Mouse (Mus musculus) heart, adult 18-20 months (tissue): ENCODE data around the gene Nnat. TPM values are rescaled to one million over a fixed set of nuclear protein-coding genes. Genes with fewer than 3 reads are reported as not detected.
"Not testable (repeated sequence)": the region's sequence is repeated elsewhere in the genome, so short reads cannot be mapped to it uniquely, and the experiment has no call there.

Experiments
- DNase-seq, 2 experiments: peaks; one replicate each; pipeline ENCODE4 v3.0.0; 2021 to 2022; ENCODE audit warnings: mixed read lengths in 1 of 2
- total RNA-seq, 2 experiments: library from RNA; stranded (reverse); gene quantifications; 2 replicates each; pipeline ENCODE4 v1.2.3; 2021

Nnat gene
- total RNA-seq, 2 experiments from 2014 or later = 0.36 to 3.1 TPM

DNA sequence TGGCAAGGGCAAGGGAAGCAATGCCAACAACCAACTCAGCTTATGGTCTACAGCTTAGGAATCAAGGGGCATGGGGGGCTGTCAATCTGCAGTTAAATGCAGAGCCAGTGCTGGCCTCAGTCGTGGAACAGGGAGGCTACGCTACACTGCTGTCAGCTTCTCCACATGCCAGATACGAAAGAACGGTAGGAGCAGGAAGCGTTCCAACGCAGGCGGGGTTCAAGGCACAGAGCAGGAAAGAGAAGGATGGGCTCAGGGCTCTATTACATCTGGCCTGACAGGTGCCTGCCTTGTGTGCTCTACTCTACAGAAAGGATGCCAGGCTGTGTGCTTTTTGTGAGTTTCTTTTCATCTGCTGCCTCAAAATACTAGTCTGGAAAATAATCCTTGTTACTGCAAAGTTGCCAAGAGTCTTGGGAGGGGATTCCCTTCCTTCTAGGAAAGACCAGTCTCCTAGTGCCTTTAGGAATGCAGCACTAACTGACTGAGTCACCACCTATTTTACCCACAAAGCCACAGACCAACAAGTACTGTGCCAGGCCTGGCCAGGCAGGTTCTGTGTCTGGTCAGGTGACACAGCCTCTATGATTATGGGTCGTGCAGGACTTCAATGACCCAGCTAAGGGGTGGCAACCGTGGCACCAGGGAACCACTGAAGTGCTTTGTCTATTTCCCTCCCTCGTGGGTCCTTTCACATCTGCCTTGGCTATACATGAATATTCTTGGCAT, 7.6 kb upstream of the Nnat start:
- DNase-seq = no peak

DNA sequence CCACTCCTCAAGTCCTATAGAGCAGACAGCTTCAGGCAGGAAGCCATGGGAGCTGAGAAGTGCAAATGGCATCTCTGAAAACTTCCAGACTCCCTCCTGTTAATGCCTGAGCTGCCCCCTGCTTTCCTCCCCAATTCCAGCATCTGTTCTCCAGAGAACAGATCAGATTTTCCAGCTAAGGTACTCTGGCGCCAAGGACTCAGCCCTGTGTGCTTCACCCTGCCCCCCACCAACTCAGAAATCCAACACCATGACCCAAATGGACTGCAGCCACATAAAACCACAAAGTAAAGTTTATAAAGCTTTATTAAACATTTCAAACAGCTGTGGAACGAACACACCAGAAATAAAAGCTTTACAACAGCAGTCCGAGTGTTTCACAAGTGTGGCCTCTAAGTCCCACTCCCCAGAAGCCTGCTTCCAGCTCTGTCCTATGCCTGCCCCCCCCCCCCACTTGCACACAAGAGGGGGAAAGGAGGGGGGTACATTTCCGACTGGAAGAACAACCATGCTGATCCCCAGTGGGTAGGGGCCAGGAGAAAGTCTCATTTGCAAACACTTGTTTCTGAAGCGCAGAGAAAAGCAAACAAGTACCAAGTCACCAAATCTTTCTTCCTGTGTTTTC, 3.7 kb upstream of the Nnat start:
- no peak for DNase-seq

DNA sequence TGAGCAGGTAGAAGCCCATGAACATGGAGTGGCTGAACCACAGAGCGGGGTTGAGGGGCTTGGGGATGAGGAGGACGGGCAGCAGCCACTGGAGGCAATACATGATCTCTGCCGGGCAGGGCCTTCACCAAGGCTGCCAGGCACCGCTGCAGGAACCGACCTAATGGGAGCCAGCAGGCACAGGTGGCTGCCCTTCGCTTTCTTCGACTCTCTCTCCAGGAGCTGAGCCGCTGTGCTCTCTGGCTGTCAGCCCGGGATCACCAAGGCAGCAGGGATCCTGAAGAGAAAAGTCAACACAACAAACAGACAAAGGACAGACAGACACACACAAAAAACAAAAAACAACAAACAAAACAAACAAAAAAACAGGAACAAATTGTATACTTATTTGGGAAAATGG, 1.8 kb upstream of the Nnat start:
- DNase-seq = no peak

- DNase-seq = no peak
Measured at GRCm38 (mm10) chr2:157558520-157558919, 1.4 kb upstream of the Nnat start.

- no peak for DNase-seq
Measured at GRCm38 (mm10) chr2:157559440-157559839, 438 bp upstream of the Nnat start.

DNA sequence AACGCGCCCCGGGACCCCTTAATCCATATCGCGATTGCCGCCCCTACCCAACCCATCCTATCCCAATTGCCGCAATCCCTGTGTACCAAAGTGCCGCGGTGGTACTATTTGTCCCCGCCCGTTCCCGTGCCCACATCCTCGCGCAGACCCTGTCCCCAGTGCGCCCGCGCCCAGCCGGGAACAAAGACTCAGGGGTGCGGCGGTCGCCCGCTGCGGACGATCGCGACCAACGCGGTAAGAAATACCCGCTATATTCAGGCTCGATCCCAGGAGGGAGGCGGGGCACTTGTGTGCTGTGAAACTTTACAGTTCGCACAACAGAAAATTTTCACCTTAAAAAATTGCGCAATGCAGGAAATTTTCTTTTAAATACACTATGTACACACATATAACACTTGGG, 424 bp downstream of the Nnat start:
- no peak for DNase-seq

- peak; percentile 87 to 93 for DNase-seq
Measured at GRCm38 (mm10) chr2:157561165-157561836, 1.4 kb downstream of the Nnat start.

DNA sequence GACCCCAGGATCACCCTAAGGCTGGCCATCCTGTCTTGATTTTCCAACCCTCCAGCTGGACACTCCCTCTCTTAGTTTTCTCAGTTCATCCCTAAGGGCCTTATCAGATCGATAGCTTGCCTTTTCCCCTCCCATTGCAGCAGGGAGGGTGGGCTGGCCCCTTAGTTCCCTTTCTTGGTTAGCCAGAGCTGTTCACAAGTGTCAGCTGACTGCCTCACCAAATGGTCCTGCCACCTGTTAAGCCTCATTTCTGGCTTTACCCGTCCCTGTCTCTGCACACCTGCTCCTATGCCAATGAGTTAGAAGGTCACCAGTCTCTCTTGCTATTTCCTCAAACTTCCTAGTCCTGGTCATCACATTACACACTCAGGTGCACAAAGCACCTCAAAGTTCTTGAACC, 3.2 kb downstream of the Nnat start:
- no peak for DNase-seq

GRCm38 (mm10) chr2:157564723-157565122, 4.8 kb downstream of the Nnat start:
- no peak for DNase-seq

GRCm38 (mm10) chr2:157565446-157565845, 5.6 kb downstream of the Nnat start:
- DNase-seq = peak in 1 of 2 experiments; percentile 29

- no peak for DNase-seq
Measured at GRCm38 (mm10) chr2:157565898-157566259, 6.0 kb downstream of the Nnat start.

DNA sequence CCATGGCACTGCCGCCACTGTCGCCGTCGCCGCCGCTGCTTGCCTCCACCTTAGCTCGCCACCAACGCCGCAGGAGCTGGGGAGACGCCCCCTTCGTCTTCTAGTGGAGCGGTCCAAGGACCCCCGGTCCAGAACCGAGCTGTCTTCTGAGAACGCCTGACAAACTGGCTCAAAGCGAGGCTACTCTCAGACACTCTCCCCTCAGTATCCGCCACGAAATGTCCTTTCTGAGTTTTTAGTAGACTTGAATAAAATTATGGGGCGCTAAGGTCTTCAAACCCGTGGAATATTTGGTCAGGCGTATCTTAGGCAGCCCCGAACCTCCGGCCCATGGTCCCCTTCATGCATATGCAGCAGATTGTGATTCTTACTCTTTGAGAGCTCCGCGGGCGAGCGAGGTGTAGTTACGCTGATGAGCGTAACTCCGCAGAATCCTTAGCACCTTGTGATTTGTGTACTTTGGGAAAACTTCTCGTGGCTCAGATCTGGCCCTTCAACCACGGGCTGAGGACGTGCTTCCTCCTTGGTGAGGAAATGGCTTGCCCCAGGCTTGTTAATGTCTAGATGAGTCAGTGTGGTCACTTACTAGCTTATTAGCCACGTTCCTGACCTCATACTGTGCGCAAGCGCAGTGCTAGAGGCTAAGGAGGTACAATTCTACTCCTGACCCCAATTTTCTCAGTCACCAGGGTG, 6.5 kb downstream of the Nnat start:
- DNase-seq = peak; percentile 91 to 96

DNA sequence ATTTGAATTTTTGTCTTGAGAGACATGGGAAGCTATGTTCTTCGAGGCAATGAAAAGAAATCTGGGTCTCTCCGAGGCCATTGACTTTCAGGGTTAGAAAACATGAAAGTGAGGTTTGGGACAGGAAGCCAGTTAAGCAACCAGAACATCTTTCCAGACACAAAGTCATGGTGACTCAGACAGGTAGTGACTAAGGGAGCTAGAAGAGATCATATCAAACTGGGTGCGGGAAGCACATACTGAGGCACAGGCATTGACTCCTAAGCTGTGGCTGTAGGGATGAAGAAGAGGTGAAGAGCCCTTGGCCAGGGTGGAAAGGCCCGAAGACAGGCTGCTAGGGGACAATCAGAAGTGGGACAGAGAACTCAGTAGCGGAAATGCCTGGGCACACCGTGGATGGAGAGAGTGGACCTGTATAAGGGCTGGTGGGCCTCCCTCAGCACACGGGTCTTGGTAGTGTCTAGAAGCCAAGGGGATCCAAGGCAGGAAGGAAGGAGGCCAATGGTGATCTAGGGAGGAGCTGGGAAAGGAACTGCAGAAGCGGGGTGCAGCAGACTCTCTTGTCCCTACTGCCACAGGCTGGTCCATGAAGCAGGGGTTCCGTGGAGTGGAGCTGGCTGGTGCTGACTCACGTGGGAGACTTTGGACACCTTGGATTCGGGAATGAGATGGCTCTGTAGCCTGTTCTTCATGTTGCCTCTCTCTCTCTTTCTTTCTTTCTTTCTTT, 7.5 kb downstream of the Nnat start:
- DNase-seq = no peak

GRCm38 (mm10) chr2:157568881-157569280, 9.0 kb downstream of the Nnat start:
- DNase-seq = no peak

DNA sequence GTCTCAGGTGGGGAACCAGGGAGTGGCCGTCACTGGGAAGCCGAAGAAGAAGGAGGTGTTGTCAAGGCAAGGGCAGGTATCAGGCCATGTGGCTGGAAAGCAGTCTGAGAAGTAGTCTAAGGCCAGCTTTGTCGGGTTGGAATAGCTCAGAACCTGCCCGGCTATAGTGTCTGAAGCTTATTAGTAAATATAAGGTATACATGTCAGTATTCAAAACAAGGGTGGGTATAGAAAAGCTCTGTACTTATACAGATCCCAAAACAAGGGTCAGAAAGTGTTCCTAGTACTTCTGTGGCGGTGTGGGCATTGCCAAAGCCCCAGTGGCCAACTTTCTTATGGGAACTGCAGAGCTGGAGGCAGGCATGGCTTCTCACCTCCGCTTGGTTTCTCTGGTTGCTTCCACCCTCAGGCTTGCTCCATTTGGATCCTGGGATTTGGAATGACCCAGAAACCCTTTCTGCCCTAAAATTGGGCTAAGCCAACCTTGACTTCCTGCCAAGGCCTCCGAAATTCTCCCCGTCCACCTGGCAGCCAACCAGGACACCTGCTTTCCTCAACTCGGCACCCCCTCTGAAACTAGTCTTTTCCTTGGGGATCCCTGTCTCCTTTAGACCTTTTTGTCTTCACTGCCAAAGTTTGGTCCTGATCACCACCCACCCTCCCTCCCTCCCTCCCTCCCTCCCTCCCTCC, 10.1 kb downstream of the Nnat start:
- DNase-seq = no peak

DNA sequence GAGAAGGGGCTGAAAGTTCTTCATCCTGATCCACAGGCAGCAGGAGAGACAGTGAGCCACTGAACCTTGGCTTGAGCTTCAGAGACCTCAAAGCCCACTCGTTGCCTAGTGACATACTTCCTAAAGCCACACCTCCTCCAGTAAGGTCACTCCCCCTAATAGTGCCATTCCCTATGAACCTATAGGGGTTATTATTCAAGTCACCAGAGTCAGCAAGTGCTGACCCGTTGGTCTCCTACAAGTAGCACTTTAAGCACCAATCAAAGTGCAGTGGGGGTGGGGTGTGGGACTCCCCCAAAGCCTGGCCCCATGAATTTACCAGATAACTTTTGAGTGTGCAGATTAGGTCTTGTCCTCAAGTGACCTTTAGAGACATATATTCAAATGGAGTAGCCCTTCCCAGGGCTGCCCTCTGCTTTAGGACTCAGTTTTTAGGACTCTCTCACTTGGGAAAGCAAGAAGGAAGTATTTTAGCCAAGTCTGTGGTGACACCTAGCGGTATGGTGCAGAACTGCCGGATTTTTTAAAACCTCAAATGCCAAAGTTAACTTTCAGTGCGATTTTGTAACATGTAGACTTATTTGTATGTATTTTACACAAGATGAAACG, 11.4 kb downstream of the Nnat start, which contains the start of gene Blcap:
TSS of gene Blcap (minus strand) at position 51 of the 609 bp plus-strand sequence.
- peak; percentile 38 to 80 for DNase-seq

DNA sequence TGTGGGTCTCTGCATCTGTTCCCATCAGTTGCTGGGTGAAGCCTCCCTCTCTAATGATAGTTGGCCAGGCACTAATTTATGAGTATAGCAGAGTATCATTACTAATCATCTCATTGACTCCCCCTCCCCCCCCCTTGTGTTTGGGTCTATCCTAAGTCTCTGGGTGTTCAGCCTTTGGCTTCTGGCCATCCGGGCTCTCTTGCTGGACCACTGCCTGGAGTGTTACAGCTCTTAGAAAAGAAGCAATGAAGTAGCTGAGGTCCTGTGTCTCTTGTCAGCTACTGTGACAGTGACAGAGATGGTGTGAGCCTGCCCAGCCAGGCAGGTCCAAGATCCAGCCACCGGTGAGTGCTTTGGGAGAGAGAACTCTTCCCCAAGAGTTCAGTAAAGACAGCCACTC, 12.9 kb downstream of the Nnat start:
- DNase-seq = no peak

- not testable (repeated sequence) for DNase-seq
Measured at GRCm38 (mm10) chr2:157585351-157585750, 25.5 kb downstream of the Nnat start.

- DNase-seq = no peak
Measured at GRCm38 (mm10) chr2:157596876-157597566, 37.1 kb downstream of the Nnat start.

DNA sequence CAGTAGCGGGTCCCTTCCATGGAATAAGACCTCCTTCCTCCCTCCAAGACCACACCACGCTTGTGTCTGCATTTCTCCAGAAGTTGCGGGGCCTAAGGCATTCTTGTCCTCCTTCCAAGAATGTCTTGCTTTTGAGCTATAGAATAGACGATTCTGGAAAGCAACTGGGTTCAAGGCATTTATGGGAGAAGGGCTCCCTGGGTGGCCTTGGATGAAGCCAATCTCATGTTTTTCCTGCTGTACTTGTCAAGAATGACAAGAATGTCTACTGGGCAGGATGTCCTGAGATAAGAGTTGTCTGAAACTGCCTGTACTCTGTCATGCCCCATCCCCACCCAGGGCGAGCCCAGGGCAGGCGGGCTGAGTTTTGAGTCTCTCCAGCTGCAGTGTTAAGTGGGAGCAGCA, 41.6 kb downstream of the Nnat start:
- DNase-seq = peak; percentile 10 to 39
